Mouse (Mus musculus) adrenal gland, adult (tissue): ENCODE measurements at regions not wholly inside any gene's neighbourhood (a gene's known extent, or its start where the extent isn't known, plus 50 kb on each side); places are given as distances from the start of the nearest gene placed in this dataset.

ENCODE experiments used
- DNase-seq, 2 experiments: peaks; one replicate each; pipeline ENCODE4 v3.0.0; 2022 to 2023; ENCODE audit warnings: low spot score in 1 of 2; ENCODE audit not compliant: inconsistent age in 2 of 2

- peak in 1 of 2 experiments; percentile 44 for DNase-seq
These were observed 339.9 kb downstream of the Lpin1 start for GRCm38 (mm10) chr12:16270876-16271275.

GRCm38 (mm10) chr12:16269706-16270105 lies 341.1 kb downstream of the Lpin1 start:
- no peak for DNase-seq

GRCm38 (mm10) chr12:16268621-16269165 lies 342.1 kb downstream of the Lpin1 start:
- DNase-seq, result no peak

GRCm38 (mm10) chr12:16261465-16261864 lies 349.3 kb downstream of the Lpin1 start:
- no peak for DNase-seq

- DNase-seq, result peak; percentile 6 to 58
These were observed 349.8 kb downstream of the Lpin1 start for GRCm38 (mm10) chr12:16260981-16261380.

- no peak for DNase-seq
These were observed 350.3 kb downstream of the Lpin1 start for GRCm38 (mm10) chr12:16260501-16260900.

GRCm38 (mm10) chr12:16250621-16251020 lies 360.1 kb downstream of the Lpin1 start:
- peak in 1 of 2 experiments; percentile 48 for DNase-seq

- no peak for DNase-seq
These were observed 360.7 kb downstream of the Lpin1 start for GRCm38 (mm10) chr12:16250096-16250495.

- DNase-seq, result no peak
These were observed 371.0 kb downstream of the Lpin1 start for GRCm38 (mm10) chr12:16239792-16240191.

GRCm38 (mm10) chr12:16237498-16237897 lies 373.3 kb downstream of the Lpin1 start:
- no peak for DNase-seq

- DNase-seq, result no peak
These were observed 377.2 kb downstream of the Lpin1 start for GRCm38 (mm10) chr12:16233559-16233958.

GRCm38 (mm10) chr12:16232828-16233227 lies 377.9 kb downstream of the Lpin1 start:
- no peak for DNase-seq

GRCm38 (mm10) chr12:16232051-16232450 lies 378.7 kb downstream of the Lpin1 start:
- no peak for DNase-seq

GRCm38 (mm10) chr12:16231093-16231492 lies 379.7 kb downstream of the Lpin1 start:
- DNase-seq, result no peak

- no peak for DNase-seq
These were observed 385.3 kb downstream of the Lpin1 start for GRCm38 (mm10) chr12:16225428-16225827.

- DNase-seq, result peak; percentile 6 to 49
These were observed 387.8 kb downstream of the Lpin1 start for GRCm38 (mm10) chr12:16222836-16223450.

- DNase-seq, result no peak
These were observed 388.6 kb downstream of the Lpin1 start for GRCm38 (mm10) chr12:16222205-16222604.

- DNase-seq, result no peak
These were observed 389.6 kb downstream of the Lpin1 start for GRCm38 (mm10) chr12:16221142-16221541.

- DNase-seq, result no peak
These were observed 390.2 kb downstream of the Lpin1 start for GRCm38 (mm10) chr12:16220561-16220960.

GRCm38 (mm10) chr12:16218906-16219305 lies 391.9 kb downstream of the Lpin1 start:
- DNase-seq, result no peak

GRCm38 (mm10) chr12:16210553-16210952 lies 393.8 kb upstream of the Trib2 start:
- DNase-seq, result no peak

- DNase-seq, result no peak
These were observed 393.4 kb upstream of the Trib2 start for GRCm38 (mm10) chr12:16210111-16210510.

- DNase-seq, result no peak
These were observed 388.2 kb upstream of the Trib2 start for GRCm38 (mm10) chr12:16204941-16205340.
